Mouse (Mus musculus): ENCODE data around the gene Naa40.

DNA sequence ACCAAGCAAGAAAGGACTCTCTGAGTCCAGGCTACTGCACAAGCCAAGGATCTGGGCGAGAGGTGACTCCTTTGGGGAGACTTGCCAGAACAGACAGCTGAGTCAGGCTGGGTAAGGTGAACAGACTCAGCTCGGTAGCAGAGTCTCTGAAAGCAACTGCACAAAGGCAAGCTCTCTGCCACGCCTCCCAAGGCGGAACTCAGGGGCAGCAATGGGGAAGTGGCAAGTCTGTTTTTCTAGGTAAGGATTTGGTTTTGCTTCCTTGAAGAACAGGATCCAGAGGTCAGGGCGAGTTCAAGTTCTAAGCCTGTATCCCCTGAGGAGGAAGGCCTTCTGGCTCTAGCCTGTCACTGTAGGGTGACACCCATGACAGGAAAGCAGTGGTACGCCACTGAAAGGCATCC is 14.5 kb downstream of the Naa40 start:
- TF ChIP-seq GATA1 (IDR thresholded peaks at IDR 0.05; ENCODE audit: low read length) (no peak), TAL1 (IDR thresholded peaks at IDR 0.05; ENCODE audit: low read length) (no peak)

All from erythroblast, embryonic 14.5 days (primary cell).